Mouse (Mus musculus) heart, adult 2 months (tissue): ENCODE measurements around the gene Irf6. TPM values are rescaled to one million over a fixed set of nuclear protein-coding genes. Genes with fewer than 3 reads are reported as not detected.

Experiments used
- DNase-seq, 2 experiments: peaks; one replicate each; pipeline ENCODE4 v3.0.0; 2021
- H3K27ac ChIP-seq: fragments of 200-600 bp; 2 replicates; pipeline ENCODE4 v1.8.1; 2022
- H3K27me3 ChIP-seq: fragments of 200-500 bp; 2 replicates; pipeline ENCODE4 v1.6.1; 2012; ENCODE audit warnings: mild to moderate bottlenecking, low read length, inconsistent platforms, mixed read lengths; ENCODE audit not compliant: control insufficient read depth, insufficient read depth
- H3K36me3 ChIP-seq: fragments of 200-500 bp; 2 replicates; pipeline ENCODE4 v1.6.1; 2012; ENCODE audit warnings: low read length, inconsistent platforms; ENCODE audit not compliant: control insufficient read depth, insufficient read depth
- H3K4me1 ChIP-seq: fragments of 200-500 bp; 2 replicates; pipeline ENCODE4 v1.6.1; 2011; ENCODE audit warnings: low read length; ENCODE audit not compliant: control insufficient read depth, insufficient read depth
- H3K4me3 ChIP-seq: fragments of 200-600 bp; 2 replicates; pipeline ENCODE4 v1.8.1; 2022
- H3K79me2 ChIP-seq: fragments of 200-500 bp; replicated peaks from 2 replicates; pipeline ENCODE4 v1.6.1; 2012; ENCODE audit warnings: mild to moderate bottlenecking, inconsistent platforms, low read length, moderate library complexity, mixed read lengths; ENCODE audit not compliant: control insufficient read depth, insufficient read depth
- H3K9ac ChIP-seq: fragments of 200-500 bp; 2 replicates; pipeline ENCODE4 v1.6.1; 2012; ENCODE audit warnings: low read depth, mild to moderate bottlenecking, control low read depth, inconsistent platforms, low read length, mixed read lengths
- CTCF ChIP-seq: fragments of 200-600 bp; IDR thresholded peaks from 2 replicates; pipeline ENCODE4 v1.8.1; 2022; ENCODE audit warnings: antibody characterized with exemption, mild to moderate bottlenecking, moderate library complexity
- EP300 ChIP-seq: fragments of 200-500 bp; IDR thresholded peaks from 2 replicates; pipeline ENCODE4 v1.6.1; 2011; ENCODE audit warnings: low read depth, low read length, control low read depth; ENCODE audit not compliant: insufficient read depth
- POLR2A ChIP-seq: fragments of 200-500 bp; IDR thresholded peaks from 2 replicates; pipeline ENCODE4 v1.6.1; 2011; ENCODE audit warnings: mild to moderate bottlenecking, low read depth, low read length, control low read depth; ENCODE audit not compliant: insufficient read depth
- WGBS: fragments of 180-500 bp; shearing (Covaris S2); methylation state at CpG from one replicate; pipeline ENCODE4 v1.1.7; 2018; 5-methylcytosine and 5-hydroxymethylcytosine counted together
- intact Hi-C: fragments of 180-260 bp; cut with DNase I; formaldehyde crosslinking; loops from one replicate; pipeline ENCODE4 v1.15.1; 2025
- polyA plus RNA-seq: library from polyadenylated mRNA; depleted of rRNA; stranded (reverse); fragments of >200 nt; gene quantifications from 2 replicates; pipeline ENCODE4 v1.2.3, GENCODE M21; 2012; rRNA removed
- total RNA-seq, 2 experiments: library from RNA; stranded (reverse); gene quantifications; 2 replicates each; pipeline ENCODE4 v1.2.3; 2021

Gene Irf6
- total and polyA plus RNA-seq, 3 experiments = 1.9 to 2.5 (median 2.1) TPM

- no peak for DNase-seq
- H3K9ac ChIP-seq = no peak within 1 kb of the TSS
- TF ChIP-seq EP300 (no peak), POLR2A (no peak), CTCF (no peak)
- H3K36me3 ChIP-seq = no peaks in the 10 kb centered on the region
- WGBS = 75% methylated on average over 3 of the region's 3 CpGs
- no peaks in the 10 kb centered on the region for H3K27me3 ChIP-seq
- no peak within 1 kb of the TSS for H3K4me3 ChIP-seq
- no peak within 1 kb of the TSS for H3K27ac ChIP-seq
- H3K79me2 ChIP-seq = no peaks in the 10 kb centered on the region
- no peaks in the 10 kb centered on the region; the same call in 1 of the 2 replicates for H3K4me1 ChIP-seq
- intact Hi-C loops = loop anchor here (5.0 to 10.0 kb wide), 2 partner anchors 165 to 203 kb away; partner anchors contain the start of gene Camk1g
These were observed 54.6 kb downstream of the Irf6 start, which contains the start of gene Lamb3 for GRCm38 (mm10) chr1:193207503-193207902. TSS of gene Lamb3 (plus strand) at chr1:193207699.

GRCm38 (mm10) chr1:193208178-193208577 lies 55.3 kb downstream of the Irf6 start:
- DNase-seq = peak; percentile 62 to 63
- H3K4me1 ChIP-seq = no peaks in the 10 kb centered on the region; the same call in 1 of the 2 replicates
- H3K27me3 ChIP-seq = no peaks in the 10 kb centered on the region
- WGBS = 37% methylated on average over 2 of the region's 2 CpGs
- intact Hi-C loops = loop anchor here (2.0 to 10.0 kb wide), 3 partner anchors 119 to 203 kb away; partner anchors contain the start of gene Camk1g
- H3K79me2 ChIP-seq = no peaks in the 10 kb centered on the region
- H3K27ac ChIP-seq = no peak overlapping the region
- TF ChIP-seq EP300 (peak; percentile 90), POLR2A (no peak), CTCF (peak; percentile 89)
- no peaks in the 10 kb centered on the region for H3K36me3 ChIP-seq
- no peak overlapping the region for H3K9ac ChIP-seq
- H3K4me3 ChIP-seq = no peak overlapping the region

GRCm38 (mm10) chr1:193211371-193211770 lies 58.5 kb downstream of the Irf6 start:
- 54% methylated on average over 5 of the region's 5 CpGs for WGBS
- intact Hi-C loops = loop anchor here (1.0 kb wide), 1 partner anchor 42 kb away; no protein-coding TSS in a partner anchor
- Histone ChIP-seq H3K27me3 (no peaks in the 10 kb centered on the region), H3K79me2 (no peaks in the 10 kb centered on the region), H3K27ac (no peak overlapping the region; the same call in 1 of the 2 replicates), H3K4me3 (no peak overlapping the region), H3K36me3 (no peaks in the 10 kb centered on the region), H3K9ac (no peak overlapping the region), H3K4me1 (peaks cover 1% of the 10 kb centered on the region)
- DNase-seq = peak in 1 of 2 experiments; percentile 67
- no peak for TF ChIP-seq CTCF
- TF ChIP-seq EP300 = peak; percentile 66; the same call in 1 of the 2 replicates

GRCm38 (mm10) chr1:193214053-193214452 lies 61.1 kb downstream of the Irf6 start:
- Histone ChIP-seq H3K27me3 (no peaks in the 10 kb centered on the region), H3K4me1 (peaks cover 1% of the 10 kb centered on the region), H3K79me2 (no peaks in the 10 kb centered on the region), H3K27ac (no peak overlapping the region), H3K9ac (no peak overlapping the region), H3K4me3 (no peak overlapping the region), H3K36me3 (no peaks in the 10 kb centered on the region)
- 52% methylated on average over 5 of the region's 5 CpGs for WGBS
- no peak for DNase-seq
- TF ChIP-seq EP300 (no peak), POLR2A (no peak), CTCF (no peak)
- intact Hi-C loops = no loop called here

- 74% methylated on average over 3 of the region's 3 CpGs for WGBS
- no peaks in the 10 kb centered on the region for H3K27me3 ChIP-seq
- H3K27ac ChIP-seq = no peak overlapping the region
- no peak overlapping the region for H3K9ac ChIP-seq
- H3K4me1 ChIP-seq = peaks cover 1% of the 10 kb centered on the region
- no peak overlapping the region for H3K4me3 ChIP-seq
- no peak for TF ChIP-seq EP300
- TF ChIP-seq CTCF = no peak
- TF ChIP-seq POLR2A = no peak
- no peaks in the 10 kb centered on the region for H3K36me3 ChIP-seq
- intact Hi-C loops = no loop called here
- no peaks in the 10 kb centered on the region for H3K79me2 ChIP-seq
- no peak for DNase-seq
These were observed 63.1 kb downstream of the Irf6 start for GRCm38 (mm10) chr1:193216000-193216399.

GRCm38 (mm10) chr1:193220408-193220807 lies 67.5 kb downstream of the Irf6 start:
- no peak for TF ChIP-seq CTCF
- Histone ChIP-seq H3K27ac (no peak overlapping the region), H3K27me3 (no peaks in the 10 kb centered on the region), H3K4me1 (no peaks in the 10 kb centered on the region), H3K9ac (no peak overlapping the region), H3K36me3 (no peaks in the 10 kb centered on the region), H3K79me2 (no peaks in the 10 kb centered on the region), H3K4me3 (no peak overlapping the region)
- 59% methylated on average over 5 of the region's 5 CpGs for WGBS
- no peak for DNase-seq
- intact Hi-C loops = no loop called here

Other genes starting within 250 kb of the Irf6 start
- gene Syt14, start 117.3 kb upstream of the Irf6 start, total RNA-seq = under 1 TPM; 0.34 to 0.41 TPM
- 0.02 TPM in 1 of 2 replicates, not detected in the other for gene Syt14, start 117.3 kb upstream of the Irf6 start, polyA plus RNA-seq
- 10 to 100 TPM in 1 of 2 experiments, 1 to 10 TPM in 1; 7.8 to 10.2 TPM for gene Diexf, start 22.8 kb upstream of the Irf6 start, total RNA-seq
- gene Diexf, start 22.8 kb upstream of the Irf6 start, polyA plus RNA-seq = 7.3 and 17.5 TPM in 2 replicates
- gene A130010J15Rik, start 14.9 kb downstream of the Irf6 start, total RNA-seq = 1 to 10 TPM; 3.3 to 3.5 TPM
- 2.7 and 5.1 TPM in 2 replicates for gene A130010J15Rik, start 14.9 kb downstream of the Irf6 start, polyA plus RNA-seq
- 1 to 10 TPM in 1 of 2 experiments, under 1 TPM in 1; 0.94 to 2.7 TPM for gene Traf3ip3, start 48.6 kb downstream of the Irf6 start, total RNA-seq
- gene Traf3ip3, start 48.6 kb downstream of the Irf6 start, polyA plus RNA-seq = 1.9 and 2.2 TPM in 2 replicates
- gene Lamb3, start 54.6 kb downstream of the Irf6 start, total RNA-seq = 10 to 100 TPM; 11.4 to 11.9 TPM
- 9.2 and 11.1 TPM in 2 replicates for gene Lamb3, start 54.6 kb downstream of the Irf6 start, polyA plus RNA-seq
- gene Hsd11b1, start 111.0 kb downstream of the Irf6 start, total RNA-seq = 10 to 100 TPM; 10.5 to 15.1 TPM
- gene Hsd11b1, start 111.0 kb downstream of the Irf6 start, polyA plus RNA-seq = 18.8 and 20.9 TPM in 2 replicates
- 10 to 100 TPM; 44.8 to 57.9 TPM for gene G0s2, start 120.1 kb downstream of the Irf6 start, total RNA-seq
- 200 and 229 TPM in 2 replicates for gene G0s2, start 120.1 kb downstream of the Irf6 start, polyA plus RNA-seq
- gene Camk1g, start 217.2 kb downstream of the Irf6 start, total RNA-seq = under 1 TPM in 1 of 2 experiments, not detected in 1; 0.16 TPM
- gene Camk1g, start 217.2 kb downstream of the Irf6 start, polyA plus RNA-seq = 2.8 and 2.9 TPM in 2 replicates